Mouse (Mus musculus): ENCODE results near the gene Pkp4.

Pkp4 gene

GRCm38 (mm10) chr2:59219997-59220789, 59.5 kb downstream of the Pkp4 start:
- no peak for DNase-seq (ENCODE audit: low read depth, low spot score)

GRCm38 (mm10) chr2:59226383-59226782, 65.7 kb downstream of the Pkp4 start:
- no peak for DNase-seq (ENCODE audit: low read depth, low spot score)

GRCm38 (mm10) chr2:59227011-59227410, 66.4 kb downstream of the Pkp4 start:
- no peak for DNase-seq (ENCODE audit: low read depth, low spot score)

- no peak for DNase-seq (ENCODE audit: low read depth, low spot score)
These were observed 67.0 kb downstream of the Pkp4 start for GRCm38 (mm10) chr2:59227508-59228263.

- DNase-seq (ENCODE audit: low read depth, low spot score): no peak
These were observed 68.7 kb downstream of the Pkp4 start for GRCm38 (mm10) chr2:59229250-59229895.

DNA sequence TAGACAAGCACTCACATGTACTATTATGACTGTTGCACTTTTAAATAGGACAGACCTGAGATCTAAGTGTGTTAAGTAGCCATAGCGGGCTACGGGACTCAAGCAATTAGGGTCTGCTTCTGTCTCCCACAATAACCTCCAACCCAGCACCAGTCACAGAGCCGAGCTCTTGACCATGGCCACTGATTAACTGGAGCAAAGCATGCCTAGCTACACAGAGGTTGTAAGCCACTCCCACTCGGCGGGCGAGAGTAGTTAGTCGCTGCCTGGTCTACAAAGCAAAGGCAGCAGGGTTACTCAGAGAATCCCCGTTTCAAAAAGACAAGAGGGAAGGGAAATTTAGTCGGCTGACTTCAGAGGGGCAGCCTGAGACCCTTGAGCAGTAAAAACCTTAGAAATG, 70.0 kb downstream of the Pkp4 start:
- DNase-seq (ENCODE audit: low read depth, low spot score): no peak

- no peak for DNase-seq (ENCODE audit: low read depth, low spot score)
These were observed 70.9 kb downstream of the Pkp4 start for GRCm38 (mm10) chr2:59231514-59231913.

GRCm38 (mm10) chr2:59233294-59233923, 72.8 kb downstream of the Pkp4 start:
- no peak for DNase-seq (ENCODE audit: low read depth, low spot score)

- no peak for DNase-seq (ENCODE audit: low read depth, low spot score)
These were observed 73.3 kb downstream of the Pkp4 start for GRCm38 (mm10) chr2:59233936-59234335.

DNA sequence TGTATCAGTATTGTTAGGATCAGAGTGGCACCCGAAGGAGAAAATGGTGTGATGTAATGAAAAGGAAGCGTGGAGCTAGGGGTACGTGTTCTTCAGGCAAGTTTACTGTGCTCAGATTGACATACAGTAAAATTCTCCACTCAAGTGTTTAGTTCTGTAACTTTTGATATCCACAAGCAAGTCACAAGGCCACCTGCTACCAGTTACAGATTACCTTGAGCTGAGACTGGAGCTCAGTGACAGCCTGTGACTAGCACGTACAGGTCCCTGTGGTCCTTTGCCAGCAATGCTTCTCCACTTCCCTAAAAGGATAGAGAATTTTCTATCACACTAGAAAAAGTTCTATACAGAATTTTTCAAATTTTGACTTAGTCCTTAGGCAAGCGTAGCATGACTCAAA, 73.9 kb downstream of the Pkp4 start:
- no peak for DNase-seq (ENCODE audit: low read depth, low spot score)

DNA sequence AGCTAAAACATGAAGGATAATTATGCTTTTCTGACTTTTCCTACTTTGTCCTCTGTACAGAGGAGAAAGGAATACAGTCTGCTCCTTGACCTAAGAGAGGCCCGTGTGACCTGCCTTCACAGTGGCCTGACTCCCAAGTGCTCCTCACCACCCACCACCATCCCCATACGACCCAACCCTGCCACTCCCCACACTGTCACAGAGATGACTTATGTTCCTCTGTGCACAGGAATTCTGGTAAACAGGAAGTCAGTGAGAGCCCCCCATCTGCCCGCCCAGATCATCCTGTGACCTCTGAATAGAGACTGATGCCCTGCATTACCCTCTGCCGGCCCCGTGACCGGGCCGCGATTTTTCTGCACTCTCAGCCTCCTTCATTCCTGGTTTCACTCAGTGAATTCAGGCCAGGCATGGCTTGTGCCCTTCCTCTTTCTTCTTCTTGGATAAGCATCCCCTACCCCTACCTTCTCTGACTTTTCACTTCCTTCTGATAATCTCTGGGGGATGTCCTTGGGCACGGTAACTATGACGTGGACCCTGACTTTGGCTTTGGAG, 79.3 kb downstream of the Pkp4 start:
- DNase-seq (ENCODE audit: low read depth, low spot score): no peak

- DNase-seq (ENCODE audit: low read depth, low spot score): no peak
These were observed 81.5 kb downstream of the Pkp4 start for GRCm38 (mm10) chr2:59242117-59242516.

DNA sequence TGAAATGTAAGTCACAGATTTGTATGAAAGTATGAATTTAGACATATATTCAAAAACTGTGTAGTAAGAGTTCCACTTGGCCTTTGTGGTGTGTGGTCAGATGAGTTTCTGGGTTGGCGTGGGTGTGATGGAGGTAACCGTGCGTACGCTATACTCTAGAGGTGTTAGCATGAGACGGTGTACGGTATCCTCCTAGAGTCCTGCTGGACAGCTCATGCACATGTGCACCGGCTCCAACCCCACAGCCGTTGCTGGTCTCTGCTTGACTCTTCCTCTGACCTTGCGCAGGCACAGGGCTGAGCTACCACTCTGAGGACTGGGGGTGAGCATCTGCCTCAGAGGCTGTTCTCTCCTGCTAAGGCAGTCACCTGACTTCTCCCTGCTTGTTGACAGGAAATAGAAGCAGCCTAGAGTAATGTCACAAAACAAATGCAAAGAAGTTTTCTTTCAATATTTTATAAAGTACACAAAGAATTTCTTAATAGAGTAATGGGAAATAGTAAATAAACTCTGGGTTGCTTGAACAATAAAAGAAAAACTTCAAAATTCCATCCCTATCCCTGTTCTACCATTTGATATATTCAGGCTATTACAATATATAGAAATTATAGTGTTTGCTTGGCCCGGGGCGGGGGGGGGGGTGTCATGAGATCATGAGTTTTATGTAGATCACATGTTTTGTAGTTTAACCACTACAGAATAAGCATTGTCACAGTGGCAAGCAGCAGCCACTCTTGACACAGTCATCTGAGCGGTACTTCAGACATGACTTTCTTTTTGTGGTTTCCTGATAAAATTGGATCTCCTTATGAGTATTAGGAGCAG, 83.8 kb downstream of the Pkp4 start:
- no peak for DNase-seq (ENCODE audit: low read depth, low spot score)

- no peak for DNase-seq (ENCODE audit: low read depth, low spot score)
These were observed 84.4 kb downstream of the Pkp4 start for GRCm38 (mm10) chr2:59245098-59245388.

GRCm38 (mm10) chr2:59248806-59249205, 88.2 kb downstream of the Pkp4 start:
- DNase-seq (ENCODE audit: low read depth, low spot score): no peak

DNA sequence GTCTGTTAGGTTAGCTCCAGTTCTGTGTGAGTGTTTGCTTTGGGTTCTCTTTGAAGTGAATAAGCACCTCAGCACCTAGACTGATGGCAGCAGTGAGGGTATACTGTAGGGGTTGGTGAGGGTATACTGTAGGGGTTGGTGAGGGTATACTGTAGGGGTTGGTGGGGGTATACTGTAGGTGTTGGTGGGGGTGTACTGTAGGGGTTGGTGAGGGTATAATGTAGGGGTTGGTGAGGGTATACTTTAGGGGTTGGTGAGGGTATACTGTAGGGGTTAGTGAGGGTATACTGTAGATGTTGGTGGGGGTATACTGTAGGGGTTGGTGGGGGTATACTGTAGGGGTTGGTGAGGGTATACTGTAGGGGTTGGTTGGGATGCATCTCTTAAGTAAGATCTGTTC, 92.2 kb downstream of the Pkp4 start:
- no peak for DNase-seq (ENCODE audit: low read depth, low spot score)

- DNase-seq (ENCODE audit: low read depth, low spot score): no peak
These were observed 92.8 kb downstream of the Pkp4 start for GRCm38 (mm10) chr2:59253435-59253834.

DNA sequence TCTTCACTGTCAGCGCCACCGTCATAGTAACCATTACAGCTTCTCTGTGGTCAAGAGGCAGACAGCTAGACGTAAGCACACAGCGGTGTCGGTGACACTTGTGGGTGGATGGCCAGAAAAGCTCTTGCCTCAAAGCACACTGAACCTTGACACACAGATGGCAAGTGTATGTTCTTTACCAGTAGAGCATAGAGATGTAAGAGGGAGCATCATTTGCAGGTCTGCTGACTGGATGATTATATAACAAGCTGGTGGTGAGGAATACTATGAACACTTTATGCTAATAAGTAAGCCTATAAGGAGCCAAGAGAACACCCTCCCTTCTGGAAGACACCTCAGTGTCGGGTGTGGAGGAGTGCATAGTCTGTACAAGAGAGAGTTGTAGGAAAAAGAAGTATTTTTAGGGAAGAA, 98.2 kb downstream of the Pkp4 start:
- no peak for DNase-seq (ENCODE audit: low read depth, low spot score)

DNA sequence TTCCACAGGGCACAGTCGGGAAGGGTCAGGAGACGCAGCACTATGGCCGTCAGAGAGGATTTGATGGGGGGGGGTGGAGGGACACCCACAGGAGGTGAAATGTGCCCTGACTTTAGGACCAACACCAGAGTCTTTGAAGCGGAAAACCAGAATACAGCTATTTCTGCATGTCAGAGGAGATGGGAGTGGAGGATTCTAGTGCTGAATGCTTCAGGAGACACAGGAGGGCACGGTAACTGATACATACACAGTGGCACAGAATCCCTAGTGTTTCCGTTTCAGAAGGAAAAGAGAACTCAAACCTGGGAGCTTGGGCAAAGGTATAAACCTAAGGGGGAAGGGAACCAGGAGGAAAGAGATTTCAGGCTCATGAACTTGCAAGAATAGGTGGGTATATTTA, 98.7 kb downstream of the Pkp4 start:
- DNase-seq (ENCODE audit: low read depth, low spot score): no peak

GRCm38 (mm10) chr2:59261203-59261602, 100.6 kb downstream of the Pkp4 start:
- DNase-seq (ENCODE audit: low read depth, low spot score): no peak

- DNase-seq (ENCODE audit: low read depth, low spot score): no peak
These were observed 105.8 kb downstream of the Pkp4 start for GRCm38 (mm10) chr2:59266428-59266827.

Data from retina, postnatal 7 days (tissue).